Mouse (Mus musculus) heart, embryonic 10.5 days (tissue): ENCODE measurements around the gene Sbf2. TPM values are rescaled to one million over a fixed set of nuclear protein-coding genes. Genes with fewer than 3 reads are reported as not detected.

Experiments used
- DNase-seq: peaks from one replicate; pipeline ENCODE4 v3.0.0-alpha.2; 2017; ENCODE audit warnings: low spot score
- H3K27ac ChIP-seq: fragments of 300-500 bp; sonication (generic); 2 replicates; pipeline ENCODE4 v1.5.1; 2016; ENCODE audit warnings: mild to moderate bottlenecking
- H3K27me3 ChIP-seq: fragments of 300-500 bp; sonication (generic); 2 replicates; pipeline ENCODE4 v1.6.1; 2016; ENCODE audit warnings: mild to moderate bottlenecking; ENCODE audit not compliant: poor library complexity, insufficient read depth, severe bottlenecking
- H3K36me3 ChIP-seq: fragments of 300-500 bp; sonication (generic); 2 replicates; pipeline ENCODE4 v1.6.1; 2016; ENCODE audit warnings: mild to moderate bottlenecking, moderate library complexity
- H3K4me1 ChIP-seq: fragments of 300-500 bp; sonication (generic); 2 replicates; pipeline ENCODE4 v1.6.1; 2016; ENCODE audit warnings: mild to moderate bottlenecking
- H3K4me3 ChIP-seq: fragments of 300-500 bp; sonication (generic); 2 replicates; pipeline ENCODE4 v1.5.1; 2016; ENCODE audit warnings: mild to moderate bottlenecking, moderate library complexity
- H3K9me3 ChIP-seq: fragments of 300-500 bp; sonication (generic); 2 replicates; pipeline ENCODE4 v1.6.1; 2016; ENCODE audit warnings: mild to moderate bottlenecking, moderate library complexity
- whole genome bisulfite sequencing: fragments of 180-500 bp; shearing (Covaris S2); methylation state at CpG from one replicate; pipeline ENCODE4 v1.1.7; 2016; 5-methylcytosine and 5-hydroxymethylcytosine counted together
- polyA plus RNA-seq: library from polyadenylated mRNA; unstranded; fragments of >200 nt; fragmentation: Nextera tagmentation; extraction: Ambion mirVana; gene quantifications from 2 replicates; pipeline ENCODE4 v1.2.1, GENCODE M21; 2016

Sbf2 gene
- polyA plus RNA-seq, 1 experiment from 2014 or later: 28.6 TPM

DNA sequence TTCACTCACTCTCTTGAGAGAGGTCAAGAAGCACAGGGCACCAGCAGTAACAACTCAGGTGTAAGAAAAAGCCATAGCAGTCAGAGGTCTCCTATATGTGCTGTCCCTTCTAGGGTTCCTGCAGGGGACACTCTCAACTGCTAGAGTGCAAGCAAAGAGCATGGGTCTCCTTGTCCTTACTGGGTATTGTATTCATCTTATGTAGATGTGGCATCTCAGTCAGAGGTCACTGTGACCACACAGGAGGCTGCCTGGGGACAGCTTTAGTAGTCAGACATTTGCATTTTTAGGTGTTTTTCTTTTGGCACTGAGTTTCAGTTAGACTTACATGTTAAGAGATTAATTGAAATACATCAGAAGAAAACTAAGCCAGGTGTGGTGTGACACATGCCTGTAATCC lies 347.7 kb downstream of the Sbf2 start:
- DNase-seq: no peak
- H3K4me1 ChIP-seq: peaks cover 13% of the 10 kb centered on the region
- no peak overlapping the region for H3K27ac ChIP-seq

DNA sequence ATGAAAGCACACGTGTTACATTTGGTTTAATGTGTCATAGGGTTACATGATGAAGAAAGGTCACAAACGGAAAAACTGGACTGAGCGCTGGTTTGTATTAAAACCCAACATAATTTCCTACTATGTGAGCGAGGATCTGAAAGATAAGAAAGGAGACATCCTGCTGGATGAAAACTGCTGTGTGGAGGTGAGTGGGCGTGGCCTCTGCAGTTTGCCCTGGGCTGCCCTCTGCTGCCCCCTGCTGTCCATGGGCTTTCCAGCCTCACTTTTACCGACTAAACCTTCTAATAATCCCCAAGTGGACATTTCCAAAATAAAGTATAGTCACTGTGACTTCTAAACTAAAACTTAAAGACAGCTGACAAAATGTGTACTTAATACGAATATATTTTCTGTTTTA lies 348.9 kb downstream of the Sbf2 start:
- Histone ChIP-seq H3K4me3 (no peak overlapping the region), H3K36me3 (peaks cover 19% of the 10 kb centered on the region), H3K4me1 (peaks cover 24% of the 10 kb centered on the region), H3K27me3 (no peaks in the 10 kb centered on the region), H3K9me3 (no peaks in the 10 kb centered on the region), H3K27ac (no peak overlapping the region)
- DNase-seq: peak; percentile 89
- WGBS: 26% methylated on average over 7 of the region's 7 CpGs

More for the DNA sequence above, 347.7 kb downstream of the Sbf2 start:
- H3K36me3 ChIP-seq: peaks cover 24% of the 10 kb centered on the region
- H3K9me3 ChIP-seq: no peaks in the 10 kb centered on the region
- H3K4me3 ChIP-seq: no peak overlapping the region
- H3K27me3 ChIP-seq: no peaks in the 10 kb centered on the region

DNA sequence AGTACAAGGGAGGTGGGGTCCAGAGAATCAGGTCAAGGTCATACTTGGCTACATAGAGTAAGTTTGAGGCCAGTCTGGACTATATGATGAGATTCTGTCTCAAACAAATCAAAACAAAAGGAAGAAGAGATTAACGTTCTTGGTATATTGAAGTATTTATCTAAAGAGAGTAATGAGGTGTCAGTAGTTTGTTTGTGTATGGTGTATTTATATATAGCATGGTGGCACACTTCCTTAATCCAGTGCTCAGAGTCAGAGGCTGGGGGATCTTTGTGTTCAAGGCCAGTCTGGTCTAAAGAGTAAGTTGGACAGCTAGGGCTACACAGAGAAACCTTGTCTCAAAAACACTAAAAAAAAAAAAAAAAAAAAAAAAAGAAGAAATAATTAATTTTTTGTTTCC lies 351.2 kb downstream of the Sbf2 start:
- H3K9me3 ChIP-seq: no peaks in the 10 kb centered on the region
- no peaks in the 10 kb centered on the region for H3K27me3 ChIP-seq
- no peak for DNase-seq
- no peak overlapping the region for H3K4me3 ChIP-seq
- WGBS: 68% methylated on average over 1 of the region's 1 CpGs
- H3K27ac ChIP-seq: peak overlapping the region; percentile 38; the same call in 1 of the 2 replicates
- peaks cover 5% of the 10 kb centered on the region; the same call in 1 of the 2 replicates for H3K36me3 ChIP-seq
- H3K4me1 ChIP-seq: peaks cover 35% of the 10 kb centered on the region

DNA sequence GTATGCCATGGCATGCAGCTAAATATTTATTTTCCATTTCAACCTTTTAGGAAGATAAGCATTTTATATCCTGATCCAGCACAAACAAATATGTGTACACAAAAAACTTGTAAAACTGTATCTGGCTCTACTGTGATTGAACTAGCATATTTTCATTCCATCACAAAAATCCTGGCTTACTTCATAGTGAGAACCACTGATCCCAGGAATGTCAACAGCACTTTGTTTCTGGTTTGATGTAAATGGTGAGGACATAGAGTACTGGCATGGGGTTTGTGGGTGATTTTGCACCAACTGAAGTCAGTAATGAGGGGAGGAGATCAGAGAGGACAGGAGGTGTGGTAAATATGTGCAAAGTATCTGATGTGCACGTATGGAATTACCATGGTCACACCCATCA lies 352.1 kb downstream of the Sbf2 start:
- Histone ChIP-seq H3K27me3 (no peaks in the 10 kb centered on the region), H3K9me3 (no peaks in the 10 kb centered on the region), H3K36me3 (0 out of 2 replicates have a peak, but pooled peaks cover under 1% of the 10 kb centered on the region), H3K4me1 (peaks cover 43% of the 10 kb centered on the region), H3K4me3 (no peak overlapping the region), H3K27ac (no peak overlapping the region)
- DNase-seq: no peak
- WGBS: 70% methylated on average over 1 of the region's 1 CpGs

DNA sequence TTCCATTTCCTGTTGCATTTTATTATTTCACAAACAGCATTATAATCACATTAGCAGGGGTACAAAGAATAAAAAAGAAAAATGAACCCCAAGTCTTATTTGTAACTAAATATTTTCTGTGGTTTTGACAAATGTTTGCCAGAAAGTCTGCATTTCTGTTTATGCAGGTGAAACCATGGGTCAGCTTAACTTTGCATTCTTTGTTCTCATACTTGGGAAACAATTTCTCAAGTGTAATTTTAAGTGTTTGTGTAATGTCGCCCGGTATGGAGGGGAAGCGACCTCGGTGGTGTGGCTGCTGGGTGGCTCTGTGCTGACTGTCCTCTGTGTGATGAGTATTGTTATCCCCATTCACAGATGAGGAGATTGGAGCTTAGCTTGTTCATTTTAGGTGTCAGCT lies 352.9 kb downstream of the Sbf2 start:
- 68% methylated on average over 4 of the region's 4 CpGs for WGBS
- Histone ChIP-seq H3K9me3 (no peaks in the 10 kb centered on the region), H3K27ac (0 out of 2 replicates have a peak overlapping the region, but pooled peaks have one; percentile 42), H3K4me1 (peaks cover 51% of the 10 kb centered on the region), H3K27me3 (no peaks in the 10 kb centered on the region), H3K4me3 (no peak overlapping the region), H3K36me3 (no peaks in the 10 kb centered on the region)
- DNase-seq: no peak

DNA sequence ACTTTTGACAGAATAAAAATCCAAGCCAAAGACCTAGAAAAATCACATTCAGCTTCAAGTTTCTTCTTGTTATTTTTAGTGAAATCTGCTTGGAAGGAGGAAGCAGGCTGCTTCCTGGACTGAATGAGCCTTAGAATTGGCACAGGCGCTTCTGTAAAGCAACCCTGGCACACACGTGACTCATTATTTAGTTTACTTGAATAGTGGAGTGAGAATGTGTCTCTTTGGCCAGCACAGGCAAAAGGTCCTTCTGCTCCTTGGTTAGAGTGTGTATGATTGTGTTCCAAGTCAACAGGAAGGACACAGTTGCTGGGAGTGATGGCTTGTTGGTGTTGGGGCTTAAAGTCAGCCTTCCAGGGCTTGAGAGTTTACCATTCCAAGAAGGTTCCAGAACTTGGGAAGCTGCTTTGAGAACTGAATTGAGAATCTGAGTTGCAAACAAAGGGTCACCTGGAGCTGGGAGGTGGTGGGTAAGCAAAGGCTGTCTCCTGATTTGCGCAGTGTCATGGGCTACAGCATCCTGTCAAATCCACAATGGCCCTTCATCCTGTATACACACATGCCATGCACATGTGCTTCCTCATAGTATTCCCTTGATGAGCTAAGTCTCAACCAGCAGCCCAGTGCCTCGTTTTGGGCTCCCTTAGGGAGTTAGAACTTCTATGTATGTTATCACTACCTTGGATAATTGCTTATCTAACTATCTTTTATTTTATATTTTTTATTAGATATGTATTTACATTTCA lies 354.6 kb downstream of the Sbf2 start:
- H3K27ac ChIP-seq: peak overlapping the region; percentile 67
- H3K36me3 ChIP-seq: no peaks in the 10 kb centered on the region
- no peak for DNase-seq
- H3K4me1 ChIP-seq: peaks cover 56% of the 10 kb centered on the region
- no peak overlapping the region for H3K4me3 ChIP-seq
- no peaks in the 10 kb centered on the region for H3K9me3 ChIP-seq
- WGBS: 66% methylated on average over 4 of the region's 4 CpGs
- H3K27me3 ChIP-seq: no peaks in the 10 kb centered on the region

DNA sequence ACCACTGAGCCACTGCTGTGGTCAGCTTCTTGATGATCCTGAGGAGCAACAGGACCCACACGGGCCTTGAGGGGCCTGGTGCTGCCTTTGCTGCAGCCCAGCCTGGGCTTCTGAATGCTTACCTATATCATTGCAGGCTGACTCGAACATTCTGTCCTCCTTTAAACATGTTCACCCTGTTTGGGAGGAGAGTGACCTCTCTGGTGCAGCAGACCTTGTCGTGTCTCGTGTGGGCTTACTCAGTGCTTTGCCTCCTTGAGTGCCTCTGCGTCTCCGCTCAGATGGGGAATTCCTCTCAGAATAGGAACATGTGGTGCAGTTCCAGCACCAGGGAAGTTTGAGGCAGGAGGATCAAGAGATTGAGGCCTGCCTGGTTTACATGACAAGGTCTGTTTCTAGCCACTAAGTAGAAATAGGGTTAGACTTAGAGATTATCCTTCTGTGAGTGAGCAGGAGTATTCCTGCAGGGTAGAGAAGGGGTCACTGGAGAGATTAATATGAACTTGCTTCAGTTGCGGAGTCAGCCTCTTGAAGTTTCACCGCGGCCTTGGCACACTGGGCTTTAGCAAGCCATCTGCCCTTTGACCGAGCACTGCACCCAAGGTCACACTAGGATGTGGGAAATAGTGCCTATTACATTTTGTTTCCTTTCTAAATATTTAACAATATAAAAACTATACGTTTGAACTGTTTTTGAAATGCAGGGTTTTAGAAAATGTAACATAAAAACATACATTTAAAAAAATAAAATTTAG lies 356.3 kb downstream of the Sbf2 start:
- Histone ChIP-seq H3K4me1 (peaks cover 70% of the 10 kb centered on the region), H3K9me3 (no peaks in the 10 kb centered on the region), H3K27ac (peak overlapping the region; percentile 74), H3K36me3 (peaks cover 5% of the 10 kb centered on the region; the same call in 1 of the 2 replicates), H3K27me3 (no peaks in the 10 kb centered on the region), H3K4me3 (no peak overlapping the region)
- DNase-seq: no peak
- 69% methylated on average over 11 of the region's 11 CpGs for WGBS

Other genes starting within 250 kb of the Sbf2 start
- gene Adm, start 12.7 kb upstream of the Sbf2 start, polyA plus RNA-seq: 9.3 and 13.1 TPM in 2 replicates
- gene Ampd3, start 153.3 kb upstream of the Sbf2 start, polyA plus RNA-seq: 4.9 and 5.7 TPM in 2 replicates
- gene Rnf141, start 229.5 kb upstream of the Sbf2 start, polyA plus RNA-seq: 29.3 and 31.6 TPM in 2 replicates
- 1.6 and 3.6 TPM in 2 replicates for gene Lyve1, start 248.3 kb upstream of the Sbf2 start, polyA plus RNA-seq